Mouse (Mus musculus): ENCODE results near the gene Cdc42bpb. TPM values are rescaled to one million over a fixed set of nuclear protein-coding genes. Genes with fewer than 3 reads are reported as not detected.

Cdc42bpb gene
- polyA plus RNA-seq, 1 experiment from 2014 or later, result 35.3 TPM

DNA sequence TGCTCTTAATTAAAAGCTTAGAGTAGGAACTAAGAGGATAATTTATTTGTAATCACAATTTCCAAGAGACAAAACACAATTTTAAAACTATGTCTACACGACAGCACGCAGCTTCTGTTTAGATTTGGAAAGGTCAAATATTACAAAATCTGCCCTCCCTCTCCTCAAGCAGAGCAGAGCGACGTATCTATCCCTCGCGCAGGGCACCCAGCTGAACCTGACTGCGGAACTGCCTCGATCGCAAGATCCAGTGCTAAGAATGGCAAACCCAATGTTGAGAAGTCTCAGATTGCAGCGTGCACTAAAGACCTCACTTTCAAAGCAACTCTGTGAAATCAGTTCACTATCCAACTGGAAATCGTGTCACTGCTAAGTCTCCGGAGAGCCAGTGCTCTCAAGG, 2.0 kb downstream of the Cdc42bpb start:
- 75% methylated on average over 12 of the region's 12 CpGs for WGBS
- ATAC-seq, result no peak
- H3K9me3 ChIP-seq (ENCODE audit: control insufficient read depth, low read length), result no peaks in the 10 kb centered on the region
- peak overlapping the region; percentile 85 for H3K4me2 ChIP-seq (ENCODE audit: low read length)
- H3K4me3 ChIP-seq (ENCODE audit: low read length), result peak overlapping the region; percentile 100
- peaks cover 22% of the 10 kb centered on the region for H3K4me1 ChIP-seq (ENCODE audit: control insufficient read depth, insufficient read depth, low read depth, low read length)
- H3K36me3 ChIP-seq (ENCODE audit: control insufficient read depth, insufficient read depth, low read length), result no peaks in the 10 kb centered on the region
- H3K9ac ChIP-seq (ENCODE audit: low read depth, low read length), result peak overlapping the region; percentile 97
- no peaks in the 10 kb centered on the region for H3K27me3 ChIP-seq (replicated peaks; ENCODE audit: control insufficient read depth, insufficient read depth, low read length)
- H3K27ac ChIP-seq (ENCODE audit: low read depth, low read length), result no peak overlapping the region

DNA sequence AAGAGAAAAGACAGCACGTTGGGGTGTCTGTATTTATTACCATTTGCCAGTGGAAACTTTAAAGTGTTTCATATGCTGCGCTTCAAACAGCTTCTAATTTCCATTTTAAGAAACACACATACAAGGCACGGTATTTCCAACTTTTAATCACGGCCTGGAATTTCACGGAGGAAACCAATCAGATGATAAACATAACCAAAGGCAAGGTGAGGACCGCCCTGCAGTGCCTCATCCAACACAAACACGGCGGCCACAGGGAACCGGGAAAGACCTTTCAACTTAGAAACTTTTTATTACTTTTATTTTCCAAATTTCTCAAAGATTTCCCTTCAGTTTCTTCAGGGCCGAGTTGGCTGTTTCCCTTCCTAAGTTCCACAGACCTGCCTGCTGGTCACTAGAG, 2.8 kb downstream of the Cdc42bpb start:
- H3K36me3 ChIP-seq (ENCODE audit: control insufficient read depth, insufficient read depth, low read length), result no peaks in the 10 kb centered on the region
- no peak overlapping the region for H3K9ac ChIP-seq (ENCODE audit: low read depth, low read length)
- no peak overlapping the region; the same call in 1 of the 2 replicates for H3K4me3 ChIP-seq (ENCODE audit: low read length)
- H3K9me3 ChIP-seq (ENCODE audit: control insufficient read depth, low read length), result no peaks in the 10 kb centered on the region
- H3K27me3 ChIP-seq (replicated peaks; ENCODE audit: control insufficient read depth, insufficient read depth, low read length), result no peaks in the 10 kb centered on the region
- WGBS, result 75% methylated on average over 10 of the region's 10 CpGs
- ATAC-seq, result no peak
- no peak overlapping the region for H3K27ac ChIP-seq (ENCODE audit: low read depth, low read length)
- peak overlapping the region; percentile 85 for H3K4me2 ChIP-seq (ENCODE audit: low read length)
- peaks cover 22% of the 10 kb centered on the region for H3K4me1 ChIP-seq (ENCODE audit: control insufficient read depth, insufficient read depth, low read depth, low read length)

DNA sequence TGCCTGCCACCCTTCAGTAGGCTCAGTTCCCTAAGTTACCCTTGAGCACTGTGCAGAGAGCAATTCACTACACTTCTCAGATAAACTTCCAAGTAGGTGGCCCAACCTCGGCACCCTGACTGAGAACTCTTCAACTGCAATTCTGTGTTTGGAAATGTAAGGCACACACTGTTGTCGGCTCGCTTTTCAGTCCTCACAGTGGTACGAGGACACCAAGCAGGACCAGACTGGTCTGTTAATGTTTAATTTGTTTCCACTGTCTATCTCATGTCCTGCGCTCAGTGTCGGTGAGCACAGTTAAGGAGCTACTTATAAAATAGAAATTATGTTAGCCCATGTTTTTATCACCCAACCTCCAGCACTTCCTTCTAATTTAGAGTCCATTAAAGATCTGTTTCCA, 4.1 kb downstream of the Cdc42bpb start:
- Histone ChIP-seq H3K36me3 (ENCODE audit: control insufficient read depth, insufficient read depth, low read length) (no peaks in the 10 kb centered on the region), H3K27ac (ENCODE audit: low read depth, low read length) (no peak overlapping the region), H3K27me3 (replicated peaks; ENCODE audit: control insufficient read depth, insufficient read depth, low read length) (no peaks in the 10 kb centered on the region), H3K4me3 (ENCODE audit: low read length) (no peak overlapping the region), H3K9ac (ENCODE audit: low read depth, low read length) (no peak overlapping the region), H3K4me1 (ENCODE audit: control insufficient read depth, insufficient read depth, low read depth, low read length) (peaks cover 20% of the 10 kb centered on the region), H3K9me3 (ENCODE audit: control insufficient read depth, low read length) (no peaks in the 10 kb centered on the region), H3K4me2 (ENCODE audit: low read length) (no peak overlapping the region)
- 73% methylated on average over 6 of the region's 6 CpGs for WGBS
- no peak for ATAC-seq

DNA sequence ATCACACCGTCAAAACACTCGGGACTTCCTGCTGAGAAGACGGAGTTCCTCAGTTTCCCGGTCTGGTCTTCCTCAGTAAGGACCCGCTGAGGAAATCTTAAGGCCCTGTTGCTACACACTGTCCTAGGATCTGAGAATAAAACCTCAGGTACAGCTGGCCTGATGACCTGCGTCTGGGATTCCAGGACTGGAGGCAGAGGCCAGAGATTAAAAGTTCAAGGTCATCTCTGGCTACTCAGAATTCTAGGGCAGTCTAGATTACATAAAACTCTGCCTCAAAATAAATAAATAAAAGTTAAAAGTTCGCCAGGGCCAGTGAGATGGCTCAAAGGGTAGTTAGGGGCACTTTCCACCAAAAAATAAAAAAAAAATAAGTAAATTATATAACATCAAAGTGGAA, 5.6 kb downstream of the Cdc42bpb start:
- H3K4me2 ChIP-seq (ENCODE audit: low read length), result no peak overlapping the region
- H3K9me3 ChIP-seq (ENCODE audit: control insufficient read depth, low read length), result no peaks in the 10 kb centered on the region
- peaks cover 18% of the 10 kb centered on the region for H3K4me1 ChIP-seq (ENCODE audit: control insufficient read depth, insufficient read depth, low read depth, low read length)
- ATAC-seq, result no peak
- H3K4me3 ChIP-seq (ENCODE audit: low read length), result no peak overlapping the region
- no peaks in the 10 kb centered on the region for H3K36me3 ChIP-seq (ENCODE audit: control insufficient read depth, insufficient read depth, low read length)
- no peaks in the 10 kb centered on the region for H3K27me3 ChIP-seq (replicated peaks; ENCODE audit: control insufficient read depth, insufficient read depth, low read length)
- H3K27ac ChIP-seq (ENCODE audit: low read depth, low read length), result no peak overlapping the region
- WGBS, result 87% methylated on average over 7 of the region's 7 CpGs
- no peak overlapping the region for H3K9ac ChIP-seq (ENCODE audit: low read depth, low read length)

DNA sequence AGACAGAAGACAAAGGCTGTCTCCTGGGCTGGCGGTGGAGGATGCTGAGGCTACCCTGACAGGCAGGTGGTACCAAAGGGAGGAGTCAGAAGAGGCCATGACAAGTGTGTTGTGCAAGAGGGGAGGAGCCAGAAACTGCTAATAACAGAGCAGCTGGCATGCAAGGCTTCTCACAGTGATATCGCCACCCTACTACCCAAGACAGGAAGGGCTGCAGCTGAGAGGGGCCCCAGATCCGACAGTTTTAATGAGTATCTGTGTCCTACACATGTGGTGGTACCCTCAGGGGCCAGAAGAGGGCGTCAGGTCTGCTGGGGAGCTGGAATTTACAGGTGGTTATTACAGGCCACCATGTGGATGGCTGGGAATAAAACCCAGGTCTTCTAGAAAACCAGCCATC, 7.3 kb downstream of the Cdc42bpb start:
- Histone ChIP-seq H3K27me3 (replicated peaks; ENCODE audit: control insufficient read depth, insufficient read depth, low read length) (no peaks in the 10 kb centered on the region), H3K36me3 (ENCODE audit: control insufficient read depth, insufficient read depth, low read length) (no peaks in the 10 kb centered on the region), H3K9me3 (ENCODE audit: control insufficient read depth, low read length) (no peaks in the 10 kb centered on the region), H3K4me1 (ENCODE audit: control insufficient read depth, insufficient read depth, low read depth, low read length) (peaks cover 10% of the 10 kb centered on the region), H3K4me3 (ENCODE audit: low read length) (no peak overlapping the region), H3K27ac (ENCODE audit: low read depth, low read length) (no peak overlapping the region), H3K4me2 (ENCODE audit: low read length) (no peak overlapping the region), H3K9ac (ENCODE audit: low read depth, low read length) (no peak overlapping the region)
- ATAC-seq, result peak; percentile 21; the same call in 1 of the 2 replicates
- WGBS, result 57% methylated on average over 4 of the region's 4 CpGs

DNA sequence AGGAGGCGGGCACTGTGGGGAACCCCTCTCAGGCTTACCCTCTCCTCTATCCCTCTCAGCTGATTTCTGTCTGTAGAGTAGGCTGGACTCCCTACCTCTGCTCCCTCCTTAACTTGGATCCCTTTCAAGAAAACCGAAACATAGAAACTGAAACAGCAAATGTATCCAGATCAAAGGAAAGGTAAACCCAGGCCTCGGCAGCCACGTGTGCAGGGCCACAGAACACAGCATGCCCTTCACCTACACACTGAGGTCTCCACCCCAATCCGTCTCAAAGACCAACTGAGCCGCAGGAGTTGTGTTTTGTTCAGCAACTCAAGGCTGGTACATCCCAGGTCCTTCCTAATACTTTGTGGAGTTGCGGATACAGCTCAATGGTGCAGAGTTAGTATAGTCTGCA, 10.5 kb downstream of the Cdc42bpb start:
- Histone ChIP-seq H3K27ac (ENCODE audit: low read depth, low read length) (no peak overlapping the region), H3K4me2 (ENCODE audit: low read length) (no peak overlapping the region), H3K9me3 (ENCODE audit: control insufficient read depth, low read length) (no peaks in the 10 kb centered on the region), H3K4me3 (ENCODE audit: low read length) (no peak overlapping the region), H3K27me3 (replicated peaks; ENCODE audit: control insufficient read depth, insufficient read depth, low read length) (no peaks in the 10 kb centered on the region), H3K9ac (ENCODE audit: low read depth, low read length) (no peak overlapping the region), H3K4me1 (ENCODE audit: control insufficient read depth, insufficient read depth, low read depth, low read length) (peaks cover 8% of the 10 kb centered on the region), H3K36me3 (ENCODE audit: control insufficient read depth, insufficient read depth, low read length) (no peaks in the 10 kb centered on the region)
- WGBS, result 80% methylated on average over 7 of the region's 7 CpGs
- ATAC-seq, result no peak

DNA sequence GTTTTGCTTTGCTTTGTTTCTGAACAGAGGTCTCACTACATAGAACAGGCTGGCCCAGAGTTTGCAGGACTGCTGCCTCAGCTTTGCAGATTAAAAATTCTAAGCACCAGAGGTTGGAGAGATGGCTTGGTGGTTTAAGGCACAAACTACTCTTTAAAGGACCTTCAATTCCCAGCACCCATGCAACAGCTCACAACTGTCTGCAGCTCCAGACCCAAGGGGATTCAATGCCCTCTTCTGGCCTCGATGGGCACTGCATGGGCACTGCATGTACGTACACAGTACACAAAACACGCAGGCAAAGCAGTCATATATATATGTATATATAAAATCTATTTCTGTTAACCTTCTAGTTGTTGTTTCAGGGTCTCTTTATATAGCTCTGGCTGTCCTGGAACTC, 13.3 kb downstream of the Cdc42bpb start:
- no peaks in the 10 kb centered on the region for H3K9me3 ChIP-seq (ENCODE audit: control insufficient read depth, low read length)
- no peaks in the 10 kb centered on the region for H3K27me3 ChIP-seq (replicated peaks; ENCODE audit: control insufficient read depth, insufficient read depth, low read length)
- WGBS, result 90% methylated on average over 3 of the region's 3 CpGs
- no peak overlapping the region for H3K4me3 ChIP-seq (ENCODE audit: low read length)
- H3K27ac ChIP-seq (ENCODE audit: low read depth, low read length), result no peak overlapping the region
- ATAC-seq, result no peak
- H3K4me2 ChIP-seq (ENCODE audit: low read length), result no peak overlapping the region
- peaks cover 17% of the 10 kb centered on the region for H3K4me1 ChIP-seq (ENCODE audit: control insufficient read depth, insufficient read depth, low read depth, low read length)
- no peak overlapping the region for H3K9ac ChIP-seq (ENCODE audit: low read depth, low read length)
- no peaks in the 10 kb centered on the region for H3K36me3 ChIP-seq (ENCODE audit: control insufficient read depth, insufficient read depth, low read length)

DNA sequence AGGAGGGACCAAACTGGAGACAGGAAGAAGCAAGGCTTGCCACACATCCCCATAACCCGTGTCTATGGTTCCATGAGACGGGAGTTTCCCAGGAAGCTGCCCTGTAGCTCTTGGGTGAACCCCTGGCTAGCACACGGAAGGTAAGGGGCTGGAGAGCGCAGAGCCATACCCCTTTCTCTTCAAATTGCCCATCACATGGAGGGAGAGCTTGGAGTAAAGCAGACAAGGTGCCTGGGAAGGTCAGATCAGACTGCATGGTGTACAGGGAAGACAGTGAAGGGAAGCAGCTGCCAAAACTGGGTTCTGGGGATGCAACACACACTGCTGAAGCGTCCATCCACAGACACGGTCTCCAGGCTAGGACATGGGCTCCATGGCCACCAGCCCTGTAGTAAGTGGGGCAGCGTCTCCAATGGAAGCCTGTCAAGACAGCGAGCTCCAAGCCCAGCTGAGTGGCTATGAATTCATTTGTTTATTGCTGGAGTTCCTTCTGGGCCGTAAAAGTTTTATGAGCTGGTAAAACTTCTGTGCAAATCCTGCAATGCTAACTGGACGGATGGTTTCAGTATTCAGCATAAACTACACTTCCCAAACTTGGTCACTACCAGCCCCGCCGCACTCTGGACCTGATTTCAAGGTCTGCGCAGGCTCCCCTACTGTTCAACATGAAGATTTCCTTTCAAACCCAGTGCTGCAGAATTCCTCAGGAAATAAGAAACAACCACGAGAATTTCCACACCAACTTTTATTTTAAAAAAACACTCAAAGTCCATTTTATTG, 16.0 kb downstream of the Cdc42bpb start:
- H3K9ac ChIP-seq (ENCODE audit: low read depth, low read length), result no peak overlapping the region
- ATAC-seq, result 0 out of 2 replicates have a peak, but pooled peaks have one; percentile 4
- H3K4me1 ChIP-seq (ENCODE audit: control insufficient read depth, insufficient read depth, low read depth, low read length), result peaks cover 14% of the 10 kb centered on the region
- H3K4me2 ChIP-seq (ENCODE audit: low read length), result no peak overlapping the region
- H3K4me3 ChIP-seq (ENCODE audit: low read length), result no peak overlapping the region
- H3K27me3 ChIP-seq (replicated peaks; ENCODE audit: control insufficient read depth, insufficient read depth, low read length), result no peaks in the 10 kb centered on the region
- no peaks in the 10 kb centered on the region for H3K9me3 ChIP-seq (ENCODE audit: control insufficient read depth, low read length)
- no peak overlapping the region for H3K27ac ChIP-seq (ENCODE audit: low read depth, low read length)
- WGBS, result 82% methylated on average over 14 of the region's 14 CpGs
- no peaks in the 10 kb centered on the region for H3K36me3 ChIP-seq (ENCODE audit: control insufficient read depth, insufficient read depth, low read length)

DNA sequence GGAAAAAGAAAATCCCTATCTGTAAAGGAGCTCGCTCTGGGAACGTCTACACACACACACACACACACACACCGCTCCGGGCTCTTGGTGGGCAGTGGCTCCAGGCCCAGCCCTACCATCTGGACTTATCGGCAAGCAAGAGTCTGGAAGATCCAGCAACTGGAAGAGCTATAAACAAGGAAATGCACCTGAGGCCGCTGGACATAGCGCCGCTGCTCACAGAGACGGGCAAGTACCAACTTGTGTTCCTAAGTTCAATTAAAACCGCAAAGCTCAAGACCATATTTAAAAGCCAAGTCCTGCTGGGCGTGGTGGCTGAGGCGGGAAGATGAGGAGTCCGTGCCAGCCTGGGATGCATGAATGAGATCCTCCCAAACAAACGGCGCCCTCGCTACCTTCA, 16.8 kb downstream of the Cdc42bpb start:
- no peaks in the 10 kb centered on the region for H3K36me3 ChIP-seq (ENCODE audit: control insufficient read depth, insufficient read depth, low read length)
- ATAC-seq, result peak; percentile 40; the same call in 1 of the 2 replicates
- H3K4me3 ChIP-seq (ENCODE audit: low read length), result no peak overlapping the region
- H3K9me3 ChIP-seq (ENCODE audit: control insufficient read depth, low read length), result no peaks in the 10 kb centered on the region
- no peak overlapping the region for H3K9ac ChIP-seq (ENCODE audit: low read depth, low read length)
- H3K4me1 ChIP-seq (ENCODE audit: control insufficient read depth, insufficient read depth, low read depth, low read length), result peaks cover 17% of the 10 kb centered on the region
- no peak overlapping the region for H3K27ac ChIP-seq (ENCODE audit: low read depth, low read length)
- no peak overlapping the region for H3K4me2 ChIP-seq (ENCODE audit: low read length)
- 80% methylated on average over 16 of the region's 16 CpGs for WGBS
- H3K27me3 ChIP-seq (replicated peaks; ENCODE audit: control insufficient read depth, insufficient read depth, low read length), result no peaks in the 10 kb centered on the region

Data from hindbrain, embryonic 16.5 days (tissue).